Mouse (Mus musculus): ENCODE data around the gene Hist1h4c.

DNA sequence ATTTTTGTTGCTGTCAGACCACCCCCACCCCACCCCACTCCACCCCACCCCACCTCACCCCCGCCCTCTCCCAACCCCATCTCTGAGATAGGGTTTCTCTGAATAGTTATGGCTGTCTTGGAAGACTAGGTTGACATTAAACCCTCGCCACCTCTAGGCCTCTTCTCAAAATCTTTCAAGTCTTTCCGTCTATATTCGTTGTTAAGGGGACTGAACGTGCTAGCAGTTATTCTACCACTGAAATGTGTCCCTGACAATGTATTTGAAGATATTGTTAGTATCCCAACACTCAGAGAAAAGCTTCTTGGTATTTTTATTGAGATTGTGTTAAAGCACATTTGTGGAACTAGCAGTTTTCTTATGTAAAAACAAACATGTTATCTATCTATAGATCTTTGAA is 42.7 kb upstream of the Hist1h4c start:
- no peak for TF ChIP-seq GATA1 (IDR thresholded peaks at IDR 0.05; ENCODE audit: low read length)
- no peak for TF ChIP-seq TAL1 (IDR thresholded peaks at IDR 0.05; ENCODE audit: low read length)

Data from erythroblast, embryonic 14.5 days (primary cell).